Mouse (Mus musculus) midbrain, embryonic 14.5 days (tissue): ENCODE results near the gene Cpsf4l. TPM values are rescaled to one million over a fixed set of nuclear protein-coding genes. Genes with fewer than 3 reads are reported as not detected.
"Not testable (repeated sequence)": the region's sequence is repeated elsewhere in the genome, so short reads cannot be mapped to it uniquely, and the experiment has no call there.

Source experiments
- ATAC-seq: fragments of 200-750 bp; cut with Nextera tagmentation; 2 replicates; pipeline ENCODE4 v1.8.0; 2017; ENCODE audit warnings: moderate number of reproducible peaks, moderate library complexity; ENCODE audit not compliant: low FRiP score, low TSS enrichment
- DNase-seq: peaks from one replicate; pipeline ENCODE4 v3.0.0-alpha.2; 2015
- H3K27ac ChIP-seq: fragments of 300-500 bp; sonication (generic); replicated peaks from 2 replicates; pipeline ENCODE4 v1.5.1; 2014; ENCODE audit warnings: mild to moderate bottlenecking, low read depth, low read length, moderate library complexity
- H3K27me3 ChIP-seq: fragments of 300-500 bp; sonication (generic); 2 replicates; pipeline ENCODE4 v1.6.1; 2014; ENCODE audit warnings: low read length, control low read depth, mixed read lengths; ENCODE audit not compliant: control insufficient read depth, insufficient read depth
- H3K36me3 ChIP-seq: fragments of 300-500 bp; sonication (generic); 2 replicates; pipeline ENCODE4 v1.6.1; 2014; ENCODE audit warnings: low read length, control low read depth; ENCODE audit not compliant: control insufficient read depth, insufficient read depth
- H3K4me1 ChIP-seq: fragments of 300-500 bp; sonication (generic); 2 replicates; pipeline ENCODE4 v1.6.1; 2014; ENCODE audit warnings: mild to moderate bottlenecking, antibody characterized with exemption, low read length, control low read depth; ENCODE audit not compliant: control insufficient read depth, insufficient read depth
- H3K4me2 ChIP-seq: fragments of 300-500 bp; sonication (generic); 2 replicates; pipeline ENCODE4 v1.6.1; 2014; ENCODE audit warnings: mild to moderate bottlenecking, low read length, moderate library complexity
- H3K4me3 ChIP-seq: fragments of 300-500 bp; sonication (generic); replicated peaks from 2 replicates; pipeline ENCODE4 v1.5.1; 2014; ENCODE audit warnings: low read depth, low read length
- H3K9ac ChIP-seq: fragments of 300-500 bp; sonication (generic); replicated peaks from 2 replicates; pipeline ENCODE4 v1.6.1; 2014; ENCODE audit warnings: mild to moderate bottlenecking, low read length, moderate library complexity
- H3K9me3 ChIP-seq: fragments of 300-500 bp; sonication (generic); 2 replicates; pipeline ENCODE4 v1.6.1; 2016; ENCODE audit warnings: low read length, control low read depth, mixed read lengths; ENCODE audit not compliant: control insufficient read depth
- WGBS: fragments of 180-500 bp; shearing (Covaris S2); extraction: QIAGEN DNeasy Blood & Tissue Kit; methylation state at CpG from one replicate; pipeline ENCODE4 v1.1.7; 2014; 5-methylcytosine and 5-hydroxymethylcytosine counted together
- polyA plus RNA-seq: library from polyadenylated mRNA; unstranded; fragments of >200 nt; fragmentation: Nextera tagmentation; extraction: Ambion mirVana; gene quantifications from 2 replicates; pipeline ENCODE4 v1.2.1, GENCODE M21; 2014

The Cpsf4l gene
- polyA plus RNA-seq, 1 experiment from 2014 or later = 0.47 TPM

GRCm38 (mm10) chr11:113660213-113660612, 49.6 kb downstream of the Cpsf4l start:
- ATAC-seq, H3K9ac ChIP-seq, H3K4me3 ChIP-seq, H3K9me3 ChIP-seq, H3K4me1 ChIP-seq, DNase-seq, H3K4me2 ChIP-seq, H3K27ac ChIP-seq, H3K27me3 ChIP-seq: not testable (repeated sequence)
- 98% methylated on average over 3 of the region's 3 CpGs for WGBS
- peaks cover 90% of the 10 kb centered on the region for H3K36me3 ChIP-seq

- H3K27ac ChIP-seq = no peak overlapping the region
- no peak overlapping the region for H3K4me3 ChIP-seq
- ATAC-seq = no peak
- H3K4me2 ChIP-seq = no peak overlapping the region
- H3K9ac ChIP-seq = no peak overlapping the region
- no peak for DNase-seq
- no peaks in the 10 kb centered on the region for H3K27me3 ChIP-seq
- no peaks in the 10 kb centered on the region for H3K9me3 ChIP-seq
- H3K36me3 ChIP-seq = peaks cover 97% of the 10 kb centered on the region
- WGBS = 90% methylated on average over 4 of the region's 4 CpGs
- no peaks in the 10 kb centered on the region for H3K4me1 ChIP-seq
Observed at GRCm38 (mm10) chr11:113658763-113659162, 51.1 kb downstream of the Cpsf4l start.

- Histone ChIP-seq H3K27ac (no peak overlapping the region), H3K4me3 (no peak overlapping the region), H3K4me1 (no peaks in the 10 kb centered on the region), H3K9me3 (no peaks in the 10 kb centered on the region), H3K9ac (no peak overlapping the region), H3K4me2 (no peak overlapping the region), H3K27me3 (no peaks in the 10 kb centered on the region), H3K36me3 (peaks cover 97% of the 10 kb centered on the region)
- ATAC-seq (no peak), DNase-seq (no peak)
- 89% methylated on average over 8 of the region's 8 CpGs for WGBS
Observed at GRCm38 (mm10) chr11:113658319-113658718, 51.5 kb downstream of the Cpsf4l start.

GRCm38 (mm10) chr11:113657221-113657620, 52.6 kb downstream of the Cpsf4l start:
- Histone ChIP-seq H3K4me1 (no peaks in the 10 kb centered on the region), H3K36me3 (peaks cover 98% of the 10 kb centered on the region), H3K27ac (no peak overlapping the region), H3K9me3 (no peaks in the 10 kb centered on the region), H3K27me3 (no peaks in the 10 kb centered on the region), H3K9ac (no peak overlapping the region), H3K4me3 (no peak overlapping the region), H3K4me2 (no peak overlapping the region)
- ATAC-seq = no peak
- DNase-seq = no peak
- 82% methylated on average over 4 of the region's 4 CpGs for WGBS

- H3K9me3 ChIP-seq = no peaks in the 10 kb centered on the region
- no peak overlapping the region for H3K4me3 ChIP-seq
- H3K36me3 ChIP-seq = peaks cover 97% of the 10 kb centered on the region
- no peak for DNase-seq
- WGBS = 94% methylated on average over 8 of the region's 8 CpGs
- no peaks in the 10 kb centered on the region for H3K27me3 ChIP-seq
- no peak overlapping the region for H3K27ac ChIP-seq
- H3K9ac ChIP-seq = no peak overlapping the region
- no peak for ATAC-seq
- no peaks in the 10 kb centered on the region for H3K4me1 ChIP-seq
- H3K4me2 ChIP-seq = no peak overlapping the region
Observed at GRCm38 (mm10) chr11:113656511-113656932, 53.3 kb downstream of the Cpsf4l start.

- DNase-seq (no peak), ATAC-seq (no peak)
- Histone ChIP-seq H3K9ac (no peak overlapping the region), H3K27me3 (no peaks in the 10 kb centered on the region), H3K4me3 (no peak overlapping the region), H3K9me3 (no peaks in the 10 kb centered on the region), H3K4me2 (no peak overlapping the region), H3K36me3 (peaks cover 81% of the 10 kb centered on the region), H3K27ac (no peak overlapping the region), H3K4me1 (peaks cover 9% of the 10 kb centered on the region)
- WGBS = 85% methylated on average over 18 of the region's 18 CpGs
Observed at GRCm38 (mm10) chr11:113654561-113655270, 55.1 kb downstream of the Cpsf4l start.

GRCm38 (mm10) chr11:113654105-113654504, 55.7 kb downstream of the Cpsf4l start:
- Histone ChIP-seq H3K36me3 (peaks cover 75% of the 10 kb centered on the region), H3K27me3 (no peaks in the 10 kb centered on the region), H3K9me3 (no peaks in the 10 kb centered on the region), H3K9ac (no peak overlapping the region), H3K27ac (no peak overlapping the region), H3K4me2 (no peak overlapping the region), H3K4me3 (no peak overlapping the region), H3K4me1 (peaks cover 9% of the 10 kb centered on the region)
- 95% methylated on average over 15 of the region's 15 CpGs for WGBS
- DNase-seq (no peak), ATAC-seq (no peak)

GRCm38 (mm10) chr11:113652516-113652915, 57.3 kb downstream of the Cpsf4l start:
- Histone ChIP-seq H3K4me2 (no peak overlapping the region), H3K4me1 (peaks cover 9% of the 10 kb centered on the region), H3K9me3 (no peaks in the 10 kb centered on the region), H3K36me3 (peaks cover 60% of the 10 kb centered on the region), H3K27me3 (no peaks in the 10 kb centered on the region), H3K4me3 (no peak overlapping the region), H3K27ac (no peak overlapping the region), H3K9ac (no peak overlapping the region)
- ATAC-seq (no peak), DNase-seq (no peak)
- 89% methylated on average over 6 of the region's 6 CpGs for WGBS

- Histone ChIP-seq H3K27ac (no peak overlapping the region), H3K36me3 (peaks cover 53% of the 10 kb centered on the region), H3K4me2 (no peak overlapping the region), H3K9ac (no peak overlapping the region), H3K27me3 (no peaks in the 10 kb centered on the region), H3K4me1 (peaks cover 9% of the 10 kb centered on the region), H3K4me3 (no peak overlapping the region), H3K9me3 (no peaks in the 10 kb centered on the region)
- peak; percentile 80 for DNase-seq
- WGBS = 41% methylated on average over 8 of the region's 8 CpGs
- 0 out of 2 replicates have a peak, but pooled peaks have one; percentile 9 for ATAC-seq
Observed at GRCm38 (mm10) chr11:113651907-113652273, 57.9 kb downstream of the Cpsf4l start.
